Mouse (Mus musculus) bone marrow, adult 2 months (tissue): ENCODE data around the gene Baz2a. TPM values are rescaled to one million over a fixed set of nuclear protein-coding genes. Genes with fewer than 3 reads are reported as not detected.

Experiments used
- H3K27ac ChIP-seq: fragments of 200-500 bp; 2 replicates; pipeline ENCODE4 v1.5.1; 2012; ENCODE audit warnings: low read depth, mild to moderate bottlenecking, control low read depth, inconsistent platforms, low read length; ENCODE audit not compliant: control insufficient read depth, poor library complexity, insufficient read depth
- H3K4me1 ChIP-seq: fragments of 200-500 bp; 2 replicates; pipeline ENCODE4 v1.6.1; 2011; ENCODE audit warnings: low read length; ENCODE audit not compliant: control insufficient read depth, insufficient read depth
- H3K4me3 ChIP-seq: fragments of 200-500 bp; replicated peaks from 2 replicates; pipeline ENCODE3; 2011; ENCODE audit warnings: mild to moderate bottlenecking, low read depth, low read length, control low read depth; ENCODE audit not compliant: control insufficient read depth
- CTCF ChIP-seq: fragments of 200-500 bp; IDR thresholded peaks from 2 replicates; pipeline ENCODE4 v1.5.1; 2011; ENCODE audit warnings: low read length, control low read depth; ENCODE audit not compliant: control insufficient read depth, insufficient read depth
- POLR2A ChIP-seq: fragments of 200-500 bp; IDR thresholded peaks from 2 replicates; pipeline ENCODE4 v1.6.1; 2011; ENCODE audit warnings: low read depth, mild to moderate bottlenecking, control low read depth, low read length, borderline replicate concordance; ENCODE audit not compliant: control insufficient read depth
- WGBS: fragments of 180-500 bp; shearing (Covaris S2); methylation state at CpG from one replicate; pipeline ENCODE4 v1.1.7; 2018; 5-methylcytosine and 5-hydroxymethylcytosine counted together
- polyA plus RNA-seq: library from polyadenylated mRNA; stranded (reverse); fragments of >200 nt; gene quantifications from 2 replicates; pipeline ENCODE4 v1.2.4, GENCODE M21; 2011; ENCODE audit warnings: low replicate concordance; ENCODE audit not compliant: missing spikeins, insufficient read depth, insufficient read length

The Baz2a gene
- polyA plus RNA-seq, 1 experiment, result 64.0 TPM

DNA sequence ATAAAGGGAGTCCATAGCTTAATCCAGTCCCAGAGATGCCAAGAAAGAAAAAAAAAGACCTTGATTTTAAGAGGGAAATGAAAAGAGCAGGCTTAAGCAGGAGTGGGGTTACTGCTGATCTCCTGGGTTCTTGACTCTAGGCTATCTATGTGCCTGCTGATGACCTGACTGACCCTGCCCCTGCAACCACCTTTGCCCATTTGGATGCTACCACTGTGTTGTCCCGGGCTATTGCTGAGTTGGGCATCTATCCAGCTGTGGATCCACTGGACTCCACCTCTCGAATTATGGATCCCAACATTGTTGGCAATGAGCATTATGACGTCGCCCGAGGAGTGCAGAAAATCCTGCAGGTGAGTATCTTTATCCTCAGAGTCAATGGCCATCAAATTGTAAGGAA is 3.2 kb upstream of the Baz2a start:
- H3K4me3 ChIP-seq, result no peak overlapping the region
- TF ChIP-seq CTCF, result no peak
- no peak for TF ChIP-seq POLR2A
- 90% methylated on average over 5 of the region's 5 CpGs for WGBS
- no peak overlapping the region for H3K27ac ChIP-seq
- H3K4me1 ChIP-seq, result no peaks in the 10 kb centered on the region; the same call in 1 of the 2 replicates

DNA sequence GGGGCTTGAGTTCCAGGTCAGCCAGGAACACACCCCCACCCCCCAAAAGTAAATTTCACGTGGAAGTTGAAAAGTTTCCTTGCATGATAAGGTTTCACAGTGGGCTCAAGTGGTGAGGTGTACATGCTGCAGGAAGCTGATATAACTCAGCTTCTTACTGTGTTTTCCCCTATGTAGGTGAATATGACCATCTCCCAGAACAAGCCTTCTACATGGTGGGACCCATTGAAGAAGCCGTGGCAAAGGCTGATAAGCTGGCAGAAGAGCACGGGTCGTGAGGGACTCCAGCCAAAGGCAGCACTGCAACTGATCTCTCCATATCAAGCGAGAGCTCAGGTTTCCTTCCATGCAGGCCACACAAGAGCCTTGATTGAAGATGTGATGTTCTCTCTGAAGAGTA is 1.5 kb upstream of the Baz2a start:
- H3K4me3 ChIP-seq, result no peak overlapping the region
- TF ChIP-seq POLR2A, result no peak
- no peak for TF ChIP-seq CTCF
- WGBS, result 60% methylated on average over 5 of the region's 5 CpGs
- H3K4me1 ChIP-seq, result peaks cover 1% of the 10 kb centered on the region; the same call in 1 of the 2 replicates
- no peak overlapping the region for H3K27ac ChIP-seq

GRCm38 (mm10) chr10:128090651-128091563 is 470 bp upstream of the Baz2a start:
- Histone ChIP-seq H3K4me3 (peak overlapping the region; percentile 90), H3K4me1 (peaks cover 3% of the 10 kb centered on the region; the same call in 1 of the 2 replicates)
- 1% methylated on average over 14 of the region's 14 CpGs for WGBS

GRCm38 (mm10) chr10:128092506-128093495 is 1.4 kb downstream of the Baz2a start:
- Histone ChIP-seq H3K4me1 (peaks cover 4% of the 10 kb centered on the region), H3K4me3 (peak overlapping the region; percentile 90), H3K27ac (peak overlapping the region; percentile 95)
- under 1% methylated on average over 67 of the region's 88 CpGs for whole genome bisulfite sequencing
- peak; percentile 22; the same call in 1 of the 2 replicates for TF ChIP-seq POLR2A
- peak; percentile 32; the same call in 1 of the 2 replicates for TF ChIP-seq CTCF

More at GRCm38 (mm10) chr10:128090651-128091563, 470 bp upstream of the Baz2a start:
- no peak for TF ChIP-seq POLR2A
- TF ChIP-seq CTCF, result peak; percentile 85
- H3K27ac ChIP-seq, result peak overlapping the region; percentile 95

GRCm38 (mm10) chr10:128093496-128094294 is 2.3 kb downstream of the Baz2a start:
- Histone ChIP-seq H3K4me3 (peak overlapping the region; percentile 88), H3K27ac (peak overlapping the region; percentile 95), H3K4me1 (peaks cover 4% of the 10 kb centered on the region)
- no peak for TF ChIP-seq POLR2A
- TF ChIP-seq CTCF, result no peak
- 15% methylated on average over 13 of the region's 13 CpGs for WGBS

- Histone ChIP-seq H3K4me1 (peaks cover 4% of the 10 kb centered on the region), H3K4me3 (peak overlapping the region; percentile 38)
- WGBS, result 6% methylated on average over 19 of the region's 19 CpGs
Observed at GRCm38 (mm10) chr10:128094340-128094968, 3.1 kb downstream of the Baz2a start.

DNA sequence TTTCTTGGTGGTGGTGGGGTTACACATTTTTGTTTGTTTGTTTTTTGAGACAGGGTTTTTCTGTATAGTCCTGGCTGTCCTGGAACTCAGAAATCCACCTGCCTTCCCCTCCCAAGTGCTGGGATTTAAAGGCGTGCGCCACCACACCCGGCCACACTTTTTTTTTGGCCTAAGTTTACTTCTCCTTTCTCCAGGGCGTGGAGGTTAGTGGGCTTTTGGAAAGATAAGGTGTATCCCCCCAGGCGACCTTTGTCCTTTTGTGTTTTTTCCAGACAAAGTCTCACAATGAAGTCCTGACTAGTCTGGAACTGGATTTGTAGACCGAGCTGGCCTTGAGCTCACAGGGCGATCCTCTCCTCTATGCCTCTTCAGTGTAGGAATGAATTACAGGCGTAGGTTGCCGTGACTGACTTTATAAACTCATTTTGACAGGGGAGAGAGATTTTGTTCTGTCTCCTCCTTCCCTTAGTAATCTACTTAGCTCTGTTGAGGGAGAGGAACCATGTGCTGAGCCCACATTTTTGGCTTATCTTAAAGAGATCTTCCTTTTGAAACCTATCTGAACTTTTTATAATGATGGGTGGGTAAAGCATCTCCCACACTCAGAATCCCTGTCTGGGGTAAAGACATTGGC is 3.7 kb downstream of the Baz2a start:
- no peak overlapping the region for H3K4me3 ChIP-seq
- H3K27ac ChIP-seq, result peak overlapping the region; percentile 95
- H3K4me1 ChIP-seq, result peaks cover 4% of the 10 kb centered on the region
- TF ChIP-seq CTCF, result no peak
- no peak for TF ChIP-seq POLR2A
- WGBS, result 19% methylated on average over 9 of the region's 9 CpGs

More at GRCm38 (mm10) chr10:128094340-128094968, 3.1 kb downstream of the Baz2a start:
- TF ChIP-seq CTCF, result no peak
- TF ChIP-seq POLR2A, result peak; percentile 57; the same call in 1 of the 2 replicates
- peak overlapping the region; percentile 95 for H3K27ac ChIP-seq
